Mouse (Mus musculus) midbrain, embryonic 13.5 days (tissue): Measurements from ENCODE around the gene Hccs. TPM values are rescaled to one million over a fixed set of nuclear protein-coding genes. Genes with fewer than 3 reads are reported as not detected.

Source experiments
- ATAC-seq: fragments of 200-750 bp; cut with Nextera tagmentation; 2 replicates; pipeline ENCODE4 v1.8.0; 2017; ENCODE audit warnings: mild to moderate bottlenecking, moderate TSS enrichment, moderate library complexity
- H3K27ac ChIP-seq: fragments of 300-500 bp; sonication (generic); 2 replicates; pipeline ENCODE4 v1.5.1; 2015; ENCODE audit warnings: inconsistent platforms, mild to moderate bottlenecking, moderate library complexity
- H3K27me3 ChIP-seq: fragments of 300-500 bp; sonication (generic); 2 replicates; pipeline ENCODE4 v1.6.1; 2015; ENCODE audit warnings: mild to moderate bottlenecking, inconsistent platforms
- H3K36me3 ChIP-seq: fragments of 300-500 bp; sonication (generic); 2 replicates; pipeline ENCODE4 v1.6.1; 2015; ENCODE audit warnings: mild to moderate bottlenecking, inconsistent platforms
- H3K4me1 ChIP-seq: fragments of 300-500 bp; sonication (generic); replicated peaks from 2 replicates; pipeline ENCODE4 v1.6.1; 2015; ENCODE audit warnings: inconsistent platforms
- H3K4me2 ChIP-seq: fragments of 300-500 bp; sonication (generic); replicated peaks from 2 replicates; pipeline ENCODE4 v1.6.1; 2015; ENCODE audit warnings: moderate library complexity, mild to moderate bottlenecking, inconsistent platforms
- H3K4me3 ChIP-seq: fragments of 300-500 bp; sonication (generic); replicated peaks from 2 replicates; pipeline ENCODE4 v1.5.1; 2015; ENCODE audit warnings: mild to moderate bottlenecking, inconsistent platforms
- H3K9ac ChIP-seq: fragments of 300-500 bp; sonication (generic); replicated peaks from 2 replicates; pipeline ENCODE4 v1.6.1; 2015; ENCODE audit warnings: mild to moderate bottlenecking, inconsistent platforms
- H3K9me3 ChIP-seq: fragments of 300-500 bp; sonication (generic); 2 replicates; pipeline ENCODE4 v1.6.1; 2016; ENCODE audit warnings: mild to moderate bottlenecking, inconsistent platforms
- WGBS: fragments of 180-500 bp; shearing (Covaris S2); methylation state at CpG from one replicate; pipeline ENCODE4 v1.1.7; 2015; 5-methylcytosine and 5-hydroxymethylcytosine counted together
- polyA plus RNA-seq: library from polyadenylated mRNA; unstranded; fragments of >200 nt; fragmentation: Nextera tagmentation; extraction: Ambion mirVana; gene quantifications from 2 replicates; pipeline ENCODE4 v1.2.1, GENCODE M21; 2015

Gene Hccs
- polyA plus RNA-seq, 1 experiment from 2014 or later, result 40.7 TPM

DNA sequence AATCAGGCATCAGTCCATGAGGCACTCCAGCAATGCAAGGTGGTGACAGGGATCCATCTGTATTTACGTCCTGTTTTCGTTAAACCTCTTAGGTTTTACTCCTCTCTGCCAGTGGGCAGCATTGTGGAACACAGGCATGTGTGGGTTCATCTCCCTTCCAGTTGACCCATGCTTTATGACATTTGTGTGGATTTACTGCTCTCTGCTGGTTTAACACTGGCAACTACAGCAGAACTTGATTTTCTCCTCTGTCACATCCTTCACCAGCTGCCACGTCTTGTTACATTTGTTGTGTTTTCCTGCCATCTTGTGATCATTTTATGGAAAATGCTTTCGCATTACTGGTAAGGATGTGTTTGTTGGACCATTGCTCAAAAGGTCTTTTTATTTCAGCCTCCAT, 20.6 kb downstream of the Hccs start:
- no peaks in the 10 kb centered on the region for H3K36me3 ChIP-seq
- no peaks in the 10 kb centered on the region; the same call in 1 of the 2 replicates for H3K27me3 ChIP-seq
- H3K4me1 ChIP-seq, result no peaks in the 10 kb centered on the region
- H3K4me3 ChIP-seq, result no peak overlapping the region
- no peak overlapping the region for H3K9ac ChIP-seq
- H3K27ac ChIP-seq, result no peak overlapping the region
- no peaks in the 10 kb centered on the region for H3K9me3 ChIP-seq
- H3K4me2 ChIP-seq, result no peak overlapping the region
- 79% methylated on average over 4 of the region's 4 CpGs for WGBS
- ATAC-seq, result peak; percentile 60; the same call in 1 of the 2 replicates

GRCm38 (mm10) chrX:169263433-169264172, 56.6 kb downstream of the Hccs start:
- ATAC-seq, result no peak
- WGBS, result 71% methylated on average over 8 of the region's 8 CpGs
- H3K9ac ChIP-seq, result no peak overlapping the region
- no peaks in the 10 kb centered on the region for H3K4me1 ChIP-seq
- H3K9me3 ChIP-seq, result no peaks in the 10 kb centered on the region
- H3K4me3 ChIP-seq, result no peak overlapping the region
- no peak overlapping the region for H3K27ac ChIP-seq
- peaks cover 25% of the 10 kb centered on the region; the same call in 1 of the 2 replicates for H3K27me3 ChIP-seq
- no peaks in the 10 kb centered on the region for H3K36me3 ChIP-seq
- no peak overlapping the region for H3K4me2 ChIP-seq

DNA sequence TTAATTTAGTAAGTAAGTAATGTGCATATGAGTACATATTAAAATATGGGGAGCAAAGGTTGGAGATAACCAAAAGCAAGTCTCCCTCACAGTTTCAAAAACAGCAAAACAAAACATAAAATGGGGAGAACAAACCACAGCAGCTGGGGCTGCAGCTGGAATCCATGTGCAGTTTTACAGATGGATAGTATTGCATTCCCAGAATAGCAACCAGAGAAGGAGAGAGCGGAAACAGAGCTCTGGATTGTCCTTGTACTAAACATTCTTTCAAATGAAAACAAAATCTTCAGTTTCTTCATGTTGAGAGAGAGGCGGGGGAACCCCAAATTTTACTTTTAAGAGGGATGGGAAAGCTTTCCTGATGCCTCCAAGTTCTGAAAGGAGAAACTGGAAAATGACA, 58.0 kb downstream of the Hccs start:
- 86% methylated on average over 2 of the region's 2 CpGs for WGBS

DNA sequence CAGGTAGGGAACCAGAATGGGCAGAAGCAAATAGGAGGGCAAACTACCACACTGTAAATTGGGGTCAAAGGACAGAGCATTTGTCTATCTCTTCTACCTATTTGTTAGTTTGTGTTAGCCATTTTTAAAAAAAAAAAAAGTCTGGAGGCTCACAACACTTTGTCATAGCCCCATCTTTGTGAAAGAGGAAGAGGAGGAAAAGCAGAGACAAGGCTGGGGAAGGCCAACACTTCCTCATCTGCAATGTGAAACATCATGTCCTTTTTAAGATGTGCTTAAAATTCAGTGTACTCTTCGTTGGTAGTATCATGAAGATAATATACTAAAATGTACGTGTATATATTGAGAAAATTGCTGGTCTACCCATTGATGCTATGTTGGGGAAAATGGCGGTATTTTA, 59.1 kb downstream of the Hccs start:
- Histone ChIP-seq H3K9ac (no peak overlapping the region), H3K36me3 (no peaks in the 10 kb centered on the region), H3K4me1 (no peaks in the 10 kb centered on the region), H3K4me2 (no peak overlapping the region), H3K27ac (no peak overlapping the region), H3K4me3 (no peak overlapping the region), H3K27me3 (peaks cover 22% of the 10 kb centered on the region; the same call in 1 of the 2 replicates), H3K9me3 (no peaks in the 10 kb centered on the region)
- no peak for ATAC-seq
- WGBS, result 79% methylated on average over 3 of the region's 3 CpGs

More for the DNA sequence above, 58.0 kb downstream of the Hccs start:
- Histone ChIP-seq H3K9me3 (no peaks in the 10 kb centered on the region), H3K9ac (no peak overlapping the region), H3K4me1 (no peaks in the 10 kb centered on the region), H3K27me3 (peaks cover 22% of the 10 kb centered on the region; the same call in 1 of the 2 replicates), H3K36me3 (no peaks in the 10 kb centered on the region), H3K4me2 (no peak overlapping the region), H3K27ac (no peak overlapping the region), H3K4me3 (no peak overlapping the region)
- ATAC-seq, result no peak

- Histone ChIP-seq H3K9me3 (no peaks in the 10 kb centered on the region), H3K4me1 (no peaks in the 10 kb centered on the region), H3K27ac (no peak overlapping the region), H3K9ac (no peak overlapping the region), H3K36me3 (no peaks in the 10 kb centered on the region), H3K27me3 (peaks cover 22% of the 10 kb centered on the region; the same call in 1 of the 2 replicates), H3K4me2 (no peak overlapping the region), H3K4me3 (no peak overlapping the region)
- no peak for ATAC-seq
Measured at GRCm38 (mm10) chrX:169256741-169257140, 63.4 kb downstream of the Hccs start.

DNA sequence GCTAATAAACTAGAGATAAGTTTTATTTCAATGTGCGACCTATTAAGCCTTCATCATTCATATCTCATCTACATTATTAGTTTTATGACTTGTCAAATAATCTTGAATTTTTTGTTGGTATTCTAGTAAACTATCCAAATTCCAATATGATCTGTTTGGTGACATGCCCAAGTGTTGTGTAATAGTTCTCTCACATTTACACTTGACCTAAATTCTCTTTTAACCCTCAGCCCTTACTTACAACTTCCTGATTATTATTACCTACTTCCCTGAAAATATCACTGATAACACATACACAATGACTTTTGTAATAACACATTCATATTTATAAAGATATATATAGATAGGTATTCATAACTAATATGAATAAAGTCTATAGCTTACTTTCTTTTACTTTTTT, 64.3 kb downstream of the Hccs start:
- Histone ChIP-seq H3K4me1 (no peaks in the 10 kb centered on the region), H3K9me3 (no peaks in the 10 kb centered on the region), H3K4me2 (no peak overlapping the region), H3K4me3 (no peak overlapping the region), H3K36me3 (no peaks in the 10 kb centered on the region), H3K9ac (no peak overlapping the region), H3K27ac (no peak overlapping the region), H3K27me3 (peaks cover 19% of the 10 kb centered on the region; the same call in 1 of the 2 replicates)
- 76% methylated on average over 1 of the region's 1 CpGs for WGBS
- no peak for ATAC-seq

GRCm38 (mm10) chrX:169222357-169223062, 97.7 kb downstream of the Hccs start:
- 79% methylated on average over 3 of the region's 3 CpGs for WGBS
- no peak for ATAC-seq
- Histone ChIP-seq H3K4me1 (no peaks in the 10 kb centered on the region), H3K9ac (no peak overlapping the region), H3K27me3 (peaks cover 26% of the 10 kb centered on the region; the same call in 1 of the 2 replicates), H3K36me3 (no peaks in the 10 kb centered on the region), H3K4me2 (no peak overlapping the region), H3K27ac (no peak overlapping the region), H3K4me3 (no peak overlapping the region), H3K9me3 (no peaks in the 10 kb centered on the region)

DNA sequence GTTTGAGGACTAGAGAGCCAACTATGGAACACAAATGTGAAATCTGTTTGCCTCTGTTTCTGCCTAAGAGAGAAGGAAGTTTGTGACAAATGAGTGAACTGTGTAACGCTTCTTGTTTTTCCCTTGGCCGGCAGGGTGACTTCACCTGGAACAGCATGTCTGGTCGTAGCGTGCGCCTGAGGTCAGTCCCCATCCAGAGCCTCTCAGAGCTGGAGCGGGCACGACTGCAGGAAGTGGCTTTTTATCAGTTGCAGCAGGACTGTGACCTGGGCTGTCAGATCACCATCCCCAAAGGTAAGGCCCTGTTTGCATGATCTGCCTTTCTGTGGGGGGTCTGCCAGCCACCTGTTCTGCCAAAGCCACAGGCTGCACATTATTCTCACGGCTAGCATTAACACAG, 100.1 kb downstream of the Hccs start:
- WGBS, result 84% methylated on average over 8 of the region's 8 CpGs

DNA sequence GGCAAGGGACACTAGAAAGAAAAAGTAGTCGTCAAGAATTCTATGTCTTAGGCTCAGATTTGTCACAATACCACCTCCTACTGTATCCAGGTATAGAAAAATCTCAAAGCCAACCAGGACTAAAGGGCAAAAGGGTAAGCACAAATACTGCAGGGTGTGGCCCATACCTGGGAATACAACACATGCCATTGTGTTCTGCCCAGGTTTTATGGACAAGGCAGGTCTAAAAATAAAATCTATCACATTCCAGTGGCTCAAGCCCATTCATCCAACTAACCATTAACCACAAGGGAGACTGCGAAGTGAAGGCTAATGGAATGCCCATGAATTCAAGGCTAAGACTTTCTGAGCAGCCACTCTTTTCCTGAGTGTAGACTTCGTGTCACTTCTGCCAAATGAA, 110.2 kb downstream of the Hccs start:
- ATAC-seq, result no peak
- H3K9me3 ChIP-seq, result no peaks in the 10 kb centered on the region
- no peaks in the 10 kb centered on the region for H3K36me3 ChIP-seq
- no peak overlapping the region for H3K4me3 ChIP-seq
- H3K4me1 ChIP-seq, result no peaks in the 10 kb centered on the region
- no peak overlapping the region for H3K9ac ChIP-seq
- no peak overlapping the region for H3K27ac ChIP-seq
- no peak overlapping the region for H3K4me2 ChIP-seq
- 65% methylated on average over 3 of the region's 3 CpGs for WGBS
- peaks cover 27% of the 10 kb centered on the region; the same call in 1 of the 2 replicates for H3K27me3 ChIP-seq

More for the DNA sequence above, 100.1 kb downstream of the Hccs start:
- Histone ChIP-seq H3K27me3 (peaks cover 32% of the 10 kb centered on the region; the same call in 1 of the 2 replicates), H3K4me3 (no peak overlapping the region), H3K27ac (no peak overlapping the region), H3K9ac (no peak overlapping the region), H3K4me2 (no peak overlapping the region), H3K9me3 (no peaks in the 10 kb centered on the region), H3K36me3 (no peaks in the 10 kb centered on the region), H3K4me1 (no peaks in the 10 kb centered on the region)
- ATAC-seq, result no peak

Other genes with a start within 250 kb of the Hccs start
- gene Amelx, start 133.2 kb downstream of the Hccs start, polyA plus RNA-seq, result not detected in 2 replicates